Mouse (Mus musculus): Measurements from ENCODE around the gene Dnajb12. TPM values are rescaled to one million over a fixed set of nuclear protein-coding genes. Genes with fewer than 3 reads are reported as not detected.

Gene Dnajb12
- polyA plus RNA-seq, 1 experiment from 2014 or later = 26.7 TPM

- ATAC-seq (ENCODE audit: insufficient read depth) (no peak), DNase-seq (peak; percentile 36)
- TF ChIP-seq CTCF (IDR thresholded peaks at IDR 0.05; ENCODE audit: low read depth) = no peak
- Histone ChIP-seq H3K4me2 (no peak overlapping the region), H3K9ac (no peak overlapping the region), H3K4me1 (ENCODE audit: insufficient read depth) (no peaks in the 10 kb centered on the region), H3K4me3 (ENCODE audit: low read depth, low read length) (no peak overlapping the region), H3K27me3 (ENCODE audit: insufficient read depth, low read length) (no peaks in the 10 kb centered on the region), H3K36me3 (ENCODE audit: insufficient read depth) (no peaks in the 10 kb centered on the region), H3K9me3 (ENCODE audit: low read depth, low read length) (no peaks in the 10 kb centered on the region), H3K27ac (ENCODE audit: low read depth) (no peak overlapping the region)
- WGBS = 73% methylated on average over 6 of the region's 6 CpGs
These were observed 53.2 kb downstream of the Dnajb12 start for GRCm38 (mm10) chr10:59932521-59932920.

DNA sequence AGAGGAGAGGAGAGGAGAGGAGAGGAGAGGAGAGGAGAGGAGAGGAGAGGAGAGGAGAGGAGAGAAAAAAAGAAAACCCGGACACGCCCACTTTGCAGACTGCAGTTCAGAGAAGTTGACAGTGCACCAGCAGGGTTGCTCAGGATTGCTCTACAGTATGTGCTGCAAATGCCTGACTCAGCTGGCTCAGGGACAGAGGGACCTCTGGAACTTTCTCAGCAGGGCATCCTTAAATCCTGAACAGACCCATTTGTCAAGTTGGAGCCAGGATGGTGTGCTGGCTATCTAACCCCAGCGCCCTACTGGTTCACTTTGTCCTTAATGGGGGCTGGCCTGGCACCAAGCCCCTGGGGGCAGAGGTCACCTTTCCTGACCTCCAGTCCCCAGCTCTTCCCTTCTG lies 54.7 kb downstream of the Dnajb12 start:
- Histone ChIP-seq H3K9ac (no peak overlapping the region), H3K4me2 (no peak overlapping the region), H3K4me1 (ENCODE audit: insufficient read depth) (no peaks in the 10 kb centered on the region), H3K27me3 (ENCODE audit: insufficient read depth, low read length) (no peaks in the 10 kb centered on the region), H3K27ac (ENCODE audit: low read depth) (no peak overlapping the region), H3K4me3 (ENCODE audit: low read depth, low read length) (no peak overlapping the region), H3K36me3 (ENCODE audit: insufficient read depth) (no peaks in the 10 kb centered on the region), H3K9me3 (ENCODE audit: low read depth, low read length) (no peaks in the 10 kb centered on the region)
- ATAC-seq (ENCODE audit: insufficient read depth) (no peak), DNase-seq (no peak)
- 57% methylated on average over 3 of the region's 3 CpGs for WGBS
- TF ChIP-seq CTCF (IDR thresholded peaks at IDR 0.05; ENCODE audit: low read depth) = no peak

GRCm38 (mm10) chr10:59936058-59936856 lies 56.9 kb downstream of the Dnajb12 start:
- Histone ChIP-seq H3K9me3 (ENCODE audit: low read depth, low read length) (no peaks in the 10 kb centered on the region), H3K4me1 (ENCODE audit: insufficient read depth) (no peaks in the 10 kb centered on the region), H3K27ac (ENCODE audit: low read depth) (no peak overlapping the region), H3K36me3 (ENCODE audit: insufficient read depth) (no peaks in the 10 kb centered on the region), H3K9ac (no peak overlapping the region), H3K4me2 (no peak overlapping the region), H3K27me3 (ENCODE audit: insufficient read depth, low read length) (no peaks in the 10 kb centered on the region), H3K4me3 (ENCODE audit: low read depth, low read length) (no peak overlapping the region)
- WGBS = 45% methylated on average over 8 of the region's 8 CpGs
- no peak for TF ChIP-seq CTCF (IDR thresholded peaks at IDR 0.05; ENCODE audit: low read depth)
- no peak for DNase-seq
- 0 out of 2 replicates have a peak, but pooled peaks have one; percentile 28 for ATAC-seq (ENCODE audit: insufficient read depth)

GRCm38 (mm10) chr10:59938662-59939061 lies 59.3 kb downstream of the Dnajb12 start:
- DNase-seq (no peak), ATAC-seq (ENCODE audit: insufficient read depth) (no peak)
- Histone ChIP-seq H3K9ac (no peak overlapping the region), H3K27ac (ENCODE audit: low read depth) (no peak overlapping the region), H3K36me3 (ENCODE audit: insufficient read depth) (no peaks in the 10 kb centered on the region), H3K27me3 (ENCODE audit: insufficient read depth, low read length) (no peaks in the 10 kb centered on the region), H3K4me1 (ENCODE audit: insufficient read depth) (peaks cover 12% of the 10 kb centered on the region; the same call in 1 of the 2 replicates), H3K4me3 (ENCODE audit: low read depth, low read length) (no peak overlapping the region), H3K9me3 (ENCODE audit: low read depth, low read length) (no peaks in the 10 kb centered on the region), H3K4me2 (no peak overlapping the region)
- WGBS = 72% methylated on average over 5 of the region's 5 CpGs
- no peak for TF ChIP-seq CTCF (IDR thresholded peaks at IDR 0.05; ENCODE audit: low read depth)

- H3K36me3 ChIP-seq (ENCODE audit: insufficient read depth) = no peaks in the 10 kb centered on the region
These were observed 59.7 kb downstream of the Dnajb12 start for GRCm38 (mm10) chr10:59939081-59939480.

GRCm38 (mm10) chr10:59942281-59942846 lies 63.0 kb downstream of the Dnajb12 start:
- no peak for TF ChIP-seq CTCF (IDR thresholded peaks at IDR 0.05; ENCODE audit: low read depth)
- Histone ChIP-seq H3K4me3 (ENCODE audit: low read depth, low read length) (peak overlapping the region; percentile 20; the same call in 1 of the 2 replicates), H3K4me2 (peak overlapping the region; percentile 62), H3K9ac (peak overlapping the region; percentile 45), H3K4me1 (ENCODE audit: insufficient read depth) (peaks cover 12% of the 10 kb centered on the region; the same call in 1 of the 2 replicates), H3K27me3 (ENCODE audit: insufficient read depth, low read length) (no peaks in the 10 kb centered on the region), H3K27ac (ENCODE audit: low read depth) (peak overlapping the region; percentile 92), H3K9me3 (ENCODE audit: low read depth, low read length) (no peaks in the 10 kb centered on the region), H3K36me3 (ENCODE audit: insufficient read depth) (no peaks in the 10 kb centered on the region)
- ATAC-seq (ENCODE audit: insufficient read depth) (no peak), DNase-seq (no peak)
- WGBS = 42% methylated on average over 21 of the region's 21 CpGs

More at GRCm38 (mm10) chr10:59939081-59939480, 59.7 kb downstream of the Dnajb12 start:
- ATAC-seq (ENCODE audit: insufficient read depth) (no peak), DNase-seq (no peak)
- no peak for TF ChIP-seq CTCF (IDR thresholded peaks at IDR 0.05; ENCODE audit: low read depth)
- Histone ChIP-seq H3K9ac (no peak overlapping the region), H3K27ac (ENCODE audit: low read depth) (no peak overlapping the region), H3K9me3 (ENCODE audit: low read depth, low read length) (no peaks in the 10 kb centered on the region), H3K4me3 (ENCODE audit: low read depth, low read length) (no peak overlapping the region), H3K4me1 (ENCODE audit: insufficient read depth) (peaks cover 12% of the 10 kb centered on the region; the same call in 1 of the 2 replicates), H3K4me2 (no peak overlapping the region), H3K27me3 (ENCODE audit: insufficient read depth, low read length) (no peaks in the 10 kb centered on the region)
- WGBS = 80% methylated on average over 1 of the region's 1 CpGs

GRCm38 (mm10) chr10:59942847-59943420 lies 63.6 kb downstream of the Dnajb12 start:
- peak; percentile 76 for DNase-seq
- Histone ChIP-seq H3K27me3 (ENCODE audit: insufficient read depth, low read length) (no peaks in the 10 kb centered on the region), H3K4me1 (ENCODE audit: insufficient read depth) (peaks cover 12% of the 10 kb centered on the region; the same call in 1 of the 2 replicates), H3K4me3 (ENCODE audit: low read depth, low read length) (peak overlapping the region; percentile 20), H3K9ac (peak overlapping the region; percentile 45), H3K36me3 (ENCODE audit: insufficient read depth) (no peaks in the 10 kb centered on the region), H3K9me3 (ENCODE audit: low read depth, low read length) (no peaks in the 10 kb centered on the region), H3K4me2 (peak overlapping the region; percentile 62), H3K27ac (ENCODE audit: low read depth) (peak overlapping the region; percentile 92)
- peak; percentile 85 for ATAC-seq (ENCODE audit: insufficient read depth)
- WGBS = 1% methylated on average over 16 of the region's 16 CpGs
- TF ChIP-seq CTCF (IDR thresholded peaks at IDR 0.05; ENCODE audit: low read depth) = no peak
